Mouse (Mus musculus): ENCODE results near the gene Adamts12. TPM values are rescaled to one million over a fixed set of nuclear protein-coding genes. Genes with fewer than 3 reads are reported as not detected.

The Adamts12 gene
- polyA plus RNA-seq, 1 experiment from 2014 or later: 6.6 TPM

- no peak overlapping the region for H3K4me2 ChIP-seq
- H3K27ac ChIP-seq: no peak overlapping the region
- H3K4me3 ChIP-seq: no peak overlapping the region
- H3K4me1 ChIP-seq: no peaks in the 10 kb centered on the region
- no peaks in the 10 kb centered on the region for H3K36me3 ChIP-seq
- no peak for ATAC-seq (ENCODE audit: insufficient number of reproducible peaks, low FRiP score, low TSS enrichment, low read depth)
- no peaks in the 10 kb centered on the region for H3K27me3 ChIP-seq
- 86% methylated on average over 2 of the region's 2 CpGs for WGBS
- no peak overlapping the region for H3K9ac ChIP-seq
- H3K9me3 ChIP-seq: no peaks in the 10 kb centered on the region
These were observed 292.9 kb downstream of the Adamts12 start for GRCm38 (mm10) chr15:11357501-11357900.

GRCm38 (mm10) chr15:11360888-11361287 lies 296.3 kb downstream of the Adamts12 start:
- WGBS: 80% methylated on average over 1 of the region's 1 CpGs
- no peak for ATAC-seq (ENCODE audit: insufficient number of reproducible peaks, low FRiP score, low TSS enrichment, low read depth)

GRCm38 (mm10) chr15:11361824-11362223 lies 297.2 kb downstream of the Adamts12 start:
- H3K27me3 ChIP-seq: no peaks in the 10 kb centered on the region
- no peaks in the 10 kb centered on the region for H3K9me3 ChIP-seq
- no peaks in the 10 kb centered on the region for H3K36me3 ChIP-seq
- H3K4me1 ChIP-seq: no peaks in the 10 kb centered on the region
- H3K27ac ChIP-seq: no peak overlapping the region
- H3K4me3 ChIP-seq: no peak overlapping the region
- ATAC-seq (ENCODE audit: insufficient number of reproducible peaks, low FRiP score, low TSS enrichment, low read depth): no peak
- H3K9ac ChIP-seq: no peak overlapping the region
- no peak overlapping the region for H3K4me2 ChIP-seq
- 79% methylated on average over 5 of the region's 5 CpGs for WGBS

More at GRCm38 (mm10) chr15:11360888-11361287, 296.3 kb downstream of the Adamts12 start:
- Histone ChIP-seq H3K36me3 (no peaks in the 10 kb centered on the region), H3K4me3 (no peak overlapping the region), H3K4me1 (no peaks in the 10 kb centered on the region), H3K9ac (no peak overlapping the region), H3K9me3 (no peaks in the 10 kb centered on the region), H3K27me3 (no peaks in the 10 kb centered on the region), H3K4me2 (no peak overlapping the region), H3K27ac (no peak overlapping the region)

- no peak for ATAC-seq (ENCODE audit: insufficient number of reproducible peaks, low FRiP score, low TSS enrichment, low read depth)
- Histone ChIP-seq H3K27ac (no peak overlapping the region), H3K27me3 (no peaks in the 10 kb centered on the region), H3K4me3 (no peak overlapping the region), H3K4me2 (no peak overlapping the region), H3K36me3 (no peaks in the 10 kb centered on the region), H3K9me3 (no peaks in the 10 kb centered on the region), H3K4me1 (no peaks in the 10 kb centered on the region), H3K9ac (no peak overlapping the region)
- 25% methylated on average over 2 of the region's 2 CpGs for WGBS
These were observed 299.5 kb downstream of the Adamts12 start for GRCm38 (mm10) chr15:11364112-11364511.

- no peak for ATAC-seq (ENCODE audit: insufficient number of reproducible peaks, low FRiP score, low TSS enrichment, low read depth)
- Histone ChIP-seq H3K36me3 (no peaks in the 10 kb centered on the region), H3K4me2 (no peak overlapping the region), H3K27me3 (no peaks in the 10 kb centered on the region), H3K4me3 (no peak overlapping the region), H3K4me1 (no peaks in the 10 kb centered on the region), H3K9me3 (no peaks in the 10 kb centered on the region), H3K27ac (no peak overlapping the region), H3K9ac (no peak overlapping the region)
- 98% methylated on average over 1 of the region's 1 CpGs for WGBS
These were observed 300.2 kb downstream of the Adamts12 start for GRCm38 (mm10) chr15:11364795-11365194.

- H3K4me3 ChIP-seq: no peak overlapping the region
- H3K9me3 ChIP-seq: no peaks in the 10 kb centered on the region
- no peak overlapping the region for H3K27ac ChIP-seq
- H3K4me2 ChIP-seq: no peak overlapping the region
- H3K27me3 ChIP-seq: no peaks in the 10 kb centered on the region
- H3K4me1 ChIP-seq: no peaks in the 10 kb centered on the region
- 77% methylated on average over 3 of the region's 3 CpGs for WGBS
- H3K36me3 ChIP-seq: no peaks in the 10 kb centered on the region
- no peak overlapping the region for H3K9ac ChIP-seq
- no peak for ATAC-seq (ENCODE audit: insufficient number of reproducible peaks, low FRiP score, low TSS enrichment, low read depth)
These were observed 305.0 kb downstream of the Adamts12 start for GRCm38 (mm10) chr15:11369572-11369971.

- Histone ChIP-seq H3K27ac (no peak overlapping the region), H3K27me3 (no peaks in the 10 kb centered on the region), H3K4me2 (no peak overlapping the region), H3K9me3 (no peaks in the 10 kb centered on the region), H3K4me1 (no peaks in the 10 kb centered on the region), H3K4me3 (no peak overlapping the region), H3K9ac (no peak overlapping the region), H3K36me3 (no peaks in the 10 kb centered on the region)
- no peak for ATAC-seq (ENCODE audit: insufficient number of reproducible peaks, low FRiP score, low TSS enrichment, low read depth)
- WGBS: 81% methylated on average over 7 of the region's 7 CpGs
These were observed 306.0 kb downstream of the Adamts12 start for GRCm38 (mm10) chr15:11370477-11371085.

GRCm38 (mm10) chr15:11379431-11380086 lies 315.0 kb downstream of the Adamts12 start:
- Histone ChIP-seq H3K4me2 (no peak overlapping the region), H3K9ac (no peak overlapping the region), H3K4me1 (no peaks in the 10 kb centered on the region), H3K27me3 (no peaks in the 10 kb centered on the region), H3K4me3 (no peak overlapping the region), H3K36me3 (peaks cover 21% of the 10 kb centered on the region), H3K9me3 (no peaks in the 10 kb centered on the region), H3K27ac (no peak overlapping the region)
- no peak for ATAC-seq (ENCODE audit: insufficient number of reproducible peaks, low FRiP score, low TSS enrichment, low read depth)
- WGBS: 86% methylated on average over 8 of the region's 8 CpGs

- Histone ChIP-seq H3K9ac (no peak overlapping the region), H3K27me3 (no peaks in the 10 kb centered on the region), H3K4me1 (no peaks in the 10 kb centered on the region), H3K4me3 (no peak overlapping the region), H3K27ac (no peak overlapping the region), H3K4me2 (no peak overlapping the region), H3K36me3 (peaks cover 26% of the 10 kb centered on the region), H3K9me3 (no peaks in the 10 kb centered on the region)
- no peak for ATAC-seq (ENCODE audit: insufficient number of reproducible peaks, low FRiP score, low TSS enrichment, low read depth)
- WGBS: 45% methylated on average over 8 of the region's 8 CpGs
These were observed 315.5 kb downstream of the Adamts12 start for GRCm38 (mm10) chr15:11380087-11380530.

- H3K27me3 ChIP-seq: no peaks in the 10 kb centered on the region
- 81% methylated on average over 8 of the region's 8 CpGs for WGBS
- ATAC-seq (ENCODE audit: insufficient number of reproducible peaks, low FRiP score, low TSS enrichment, low read depth): no peak
- H3K4me2 ChIP-seq: no peak overlapping the region
- H3K9ac ChIP-seq: no peak overlapping the region
- no peak overlapping the region for H3K4me3 ChIP-seq
- H3K9me3 ChIP-seq: no peaks in the 10 kb centered on the region
- H3K27ac ChIP-seq: no peak overlapping the region
- H3K36me3 ChIP-seq: peaks cover 31% of the 10 kb centered on the region
- no peaks in the 10 kb centered on the region for H3K4me1 ChIP-seq
These were observed 316.0 kb downstream of the Adamts12 start for GRCm38 (mm10) chr15:11380616-11381015.

- Histone ChIP-seq H3K36me3 (peaks cover 51% of the 10 kb centered on the region), H3K4me1 (no peaks in the 10 kb centered on the region), H3K27me3 (no peaks in the 10 kb centered on the region), H3K4me3 (no peak overlapping the region), H3K27ac (no peak overlapping the region), H3K9ac (no peak overlapping the region), H3K9me3 (no peaks in the 10 kb centered on the region), H3K4me2 (no peak overlapping the region)
- 84% methylated on average over 12 of the region's 12 CpGs for WGBS
- no peak for ATAC-seq (ENCODE audit: insufficient number of reproducible peaks, low FRiP score, low TSS enrichment, low read depth)
These were observed 318.0 kb downstream of the Adamts12 start for GRCm38 (mm10) chr15:11382585-11382984.

GRCm38 (mm10) chr15:11383796-11384195 lies 319.2 kb downstream of the Adamts12 start:
- no peaks in the 10 kb centered on the region for H3K27me3 ChIP-seq
- H3K9ac ChIP-seq: no peak overlapping the region
- H3K4me1 ChIP-seq: no peaks in the 10 kb centered on the region
- H3K4me2 ChIP-seq: no peak overlapping the region
- no peaks in the 10 kb centered on the region for H3K9me3 ChIP-seq
- H3K4me3 ChIP-seq: no peak overlapping the region
- H3K36me3 ChIP-seq: peaks cover 63% of the 10 kb centered on the region
- ATAC-seq (ENCODE audit: insufficient number of reproducible peaks, low FRiP score, low TSS enrichment, low read depth): no peak
- 94% methylated on average over 21 of the region's 21 CpGs for WGBS
- no peak overlapping the region for H3K27ac ChIP-seq

All from limb, embryonic 15.5 days (tissue).